Mouse (Mus musculus) T-cell, adult 66 days (primary cell): ENCODE results near the gene Vmn2r51. TPM values are rescaled to one million over a fixed set of nuclear protein-coding genes. Genes with fewer than 3 reads are reported as not detected.

Experiments
- total RNA-seq, 2 experiments: library from RNA; stranded (reverse); gene quantifications; 3 replicates in 1 of 2; 4 replicates in 1 of 2; pipeline ENCODE4 v1.2.4; 2023

The Vmn2r51 gene
- total RNA-seq = not detected

GRCm38 (mm10) chr7:10105641-10106040, at the start of gene Vmn2r51:
Gene Vmn2r51 (minus strand): TSS chr7:10105741.

GRCm38 (mm10) chr7:10053196-10053595, 52.3 kb downstream of the Vmn2r51 start, which contains the start of gene Vmn2r50:
Gene Vmn2r50 (minus strand): TSS chr7:10053296.

Other genes starting within 250 kb of the Vmn2r51 start
- not detected for gene Vmn2r48, start 152.2 kb downstream of the Vmn2r51 start, total RNA-seq
- gene Vmn2r49, start 113.5 kb downstream of the Vmn2r51 start, total RNA-seq = not detected
- gene Vmn2r50, start 52.4 kb downstream of the Vmn2r51 start, total RNA-seq = not detected
- under 1 TPM; 0.06 to 0.09 TPM for gene Vmn2r52, start 70.8 kb upstream of the Vmn2r51 start, total RNA-seq
- not detected for gene Vmn1r66, start 172.3 kb upstream of the Vmn2r51 start, total RNA-seq